Mouse (Mus musculus) megakaryocyte, embryonic 14.5 days (primary cell): Measurements from ENCODE around the gene Dgka.

ENCODE experiments used
- FLI1 ChIP-seq: IDR thresholded peaks from 2 replicates; pipeline ENCODE4 v1.6.1; 2012; ENCODE audit warnings: low read length, inconsistent platforms, mixed read lengths
- GATA1 ChIP-seq: IDR thresholded peaks from 3 replicates; pipeline ENCODE4 v1.6.1; 2012; ENCODE audit warnings: mixed read lengths, low read length, inconsistent platforms, borderline replicate concordance

DNA sequence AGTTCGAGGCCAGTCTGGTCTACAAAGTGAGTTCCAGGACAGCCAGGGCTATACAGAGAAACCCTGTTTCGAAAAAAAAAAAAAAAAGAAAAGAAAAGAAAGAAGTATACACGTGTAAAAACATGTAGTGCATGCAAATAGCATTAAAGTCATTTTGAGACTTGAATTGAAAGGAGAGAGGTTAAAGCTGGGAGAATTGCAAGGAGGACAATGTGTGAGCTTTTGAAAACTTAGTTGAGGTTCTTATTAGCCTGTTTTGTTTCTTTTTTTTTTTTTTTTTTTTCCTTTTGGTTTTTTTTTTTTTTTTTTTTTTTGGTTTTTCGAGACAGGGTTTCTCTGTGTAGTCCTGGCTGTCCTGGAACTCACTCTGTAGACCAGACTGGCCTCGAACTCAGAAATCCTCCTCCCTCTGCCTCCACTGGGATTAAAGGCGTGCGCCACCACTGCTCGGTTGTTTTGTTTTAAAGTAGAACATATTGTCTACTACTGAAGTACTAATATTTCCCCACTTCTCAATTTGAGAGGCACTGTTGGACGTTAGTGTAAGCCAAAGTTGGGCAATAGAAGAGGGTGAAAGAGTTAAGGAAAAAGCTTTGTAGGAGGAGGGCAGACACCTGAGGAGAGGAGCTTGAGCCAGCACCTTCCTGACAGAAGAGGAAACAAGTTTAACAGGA is 2.5 kb upstream of the Dgka start:
- TF ChIP-seq GATA1: no peak
- TF ChIP-seq FLI1: no peak
